Mouse (Mus musculus): ENCODE measurements at regions not wholly inside any gene's neighbourhood (a gene's known extent, or its start where the extent isn't known, plus 50 kb on each side); places are given as distances from the start of the nearest gene placed in this dataset.

Small RNA genes lying in the stretch of these regions (microRNA-seq; reads per million reads assigned to microRNA genes)
- gene Gm22566: 0 reads per million in 2 experiments

Data from heart, postnatal 14 days (tissue).